Mouse (Mus musculus): ENCODE data around the gene Cabp1. TPM values are rescaled to one million over a fixed set of nuclear protein-coding genes. Genes with fewer than 3 reads are reported as not detected.

The Cabp1 gene
- not detected for polyA plus RNA-seq (2017; shearing (Covaris generic))

GRCm38 (mm10) chr5:115193669-115194625, at the start of gene Cabp1:
TSS of gene Cabp1 (minus strand) at chr5:115194381.
- peak; percentile 68 for ATAC-seq

GRCm38 (mm10) chr5:115240191-115240590, 46.0 kb upstream of the Cabp1 start:
- no peak for ATAC-seq

DNA sequence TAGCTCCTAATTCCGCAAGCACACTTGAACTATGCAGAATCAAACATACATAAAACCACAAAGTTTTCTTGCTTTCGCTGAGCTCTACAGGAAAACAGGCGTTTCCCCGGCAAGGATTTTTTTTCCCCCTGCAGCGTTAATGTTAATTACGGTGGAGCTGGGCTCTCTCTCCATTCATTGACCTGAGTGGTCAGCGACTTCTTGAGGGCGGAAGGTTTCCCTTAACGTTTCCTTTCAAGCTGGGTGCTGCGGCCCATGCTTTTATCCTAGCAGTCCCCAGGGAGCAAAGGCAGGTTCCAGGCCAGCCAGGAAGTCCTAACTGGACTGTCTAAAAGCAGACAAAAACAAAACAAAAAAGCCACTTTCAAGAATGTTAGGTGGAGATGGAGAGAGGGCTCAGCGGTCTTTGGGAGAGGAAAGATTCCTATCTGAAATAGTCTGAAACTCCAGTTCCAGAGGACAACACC, 44.6 kb upstream of the Cabp1 start:
- ATAC-seq, result no peak

GRCm38 (mm10) chr5:115237803-115238728, 43.9 kb upstream of the Cabp1 start:
- ATAC-seq, result peak; percentile 78

GRCm38 (mm10) chr5:115235786-115236263, 41.6 kb upstream of the Cabp1 start, which contains the start of gene Pop5:
TSS of gene Pop5 (plus strand) at chr5:115235836.
- peak; percentile 65 for ATAC-seq

GRCm38 (mm10) chr5:115235323-115235771, 41.2 kb upstream of the Cabp1 start:
- ATAC-seq, result peak; percentile 74

DNA sequence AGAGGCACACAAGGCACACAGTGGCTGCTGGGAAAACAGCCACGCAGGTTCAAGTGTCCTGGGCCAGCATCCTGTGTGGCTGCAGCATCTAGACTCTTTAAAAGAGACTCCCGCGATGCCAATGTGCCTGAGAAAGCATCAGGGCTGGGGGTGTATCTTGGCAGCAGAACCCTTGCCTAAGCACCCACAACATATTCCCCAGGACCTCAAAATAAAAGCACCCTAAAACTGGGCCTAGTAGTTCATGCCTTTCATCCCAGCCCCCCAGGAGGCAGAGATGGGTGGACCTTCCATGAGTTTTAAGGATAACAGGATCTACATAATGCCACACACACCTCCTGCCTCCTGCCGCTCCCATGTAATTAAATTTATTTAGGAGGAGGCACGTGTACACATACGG, 40.3 kb upstream of the Cabp1 start:
- no peak for ATAC-seq

DNA sequence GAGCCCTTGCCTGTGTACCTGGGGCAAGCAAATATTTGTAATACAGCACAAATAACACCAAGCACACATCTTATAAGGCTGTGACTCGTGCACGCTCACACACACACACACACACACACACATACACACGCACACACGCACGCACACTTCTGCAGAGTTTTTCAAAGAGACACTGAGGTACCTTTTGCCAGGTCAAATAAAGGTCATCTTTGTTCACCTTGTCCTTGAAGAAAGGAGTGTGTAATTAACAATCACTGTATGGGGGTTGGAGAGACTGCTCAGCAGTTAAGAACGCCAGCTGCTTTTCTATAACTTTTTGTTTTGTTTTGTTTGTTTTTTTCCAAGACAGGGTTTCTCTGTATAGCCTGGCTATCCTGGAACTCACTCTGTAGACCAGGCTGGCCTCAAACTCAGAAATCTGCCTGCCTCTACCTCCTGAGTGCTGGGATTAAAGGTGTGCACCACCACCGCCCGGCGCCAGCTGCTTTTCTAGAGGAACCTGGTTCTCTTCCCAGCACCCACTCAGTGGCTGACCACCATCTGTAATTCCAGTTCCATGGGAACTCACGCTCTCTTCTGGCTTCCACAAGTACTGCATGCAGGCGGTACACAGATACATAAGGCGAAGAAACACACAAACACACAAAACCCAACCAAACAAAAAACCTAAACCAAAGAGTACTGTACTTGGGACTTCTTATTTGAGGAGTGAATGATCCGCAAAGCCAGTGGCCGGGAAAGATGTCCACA, 39.0 kb upstream of the Cabp1 start:
- ATAC-seq, result no peak

- ATAC-seq, result no peak
These were observed 38.3 kb upstream of the Cabp1 start for GRCm38 (mm10) chr5:115232516-115232915.

DNA sequence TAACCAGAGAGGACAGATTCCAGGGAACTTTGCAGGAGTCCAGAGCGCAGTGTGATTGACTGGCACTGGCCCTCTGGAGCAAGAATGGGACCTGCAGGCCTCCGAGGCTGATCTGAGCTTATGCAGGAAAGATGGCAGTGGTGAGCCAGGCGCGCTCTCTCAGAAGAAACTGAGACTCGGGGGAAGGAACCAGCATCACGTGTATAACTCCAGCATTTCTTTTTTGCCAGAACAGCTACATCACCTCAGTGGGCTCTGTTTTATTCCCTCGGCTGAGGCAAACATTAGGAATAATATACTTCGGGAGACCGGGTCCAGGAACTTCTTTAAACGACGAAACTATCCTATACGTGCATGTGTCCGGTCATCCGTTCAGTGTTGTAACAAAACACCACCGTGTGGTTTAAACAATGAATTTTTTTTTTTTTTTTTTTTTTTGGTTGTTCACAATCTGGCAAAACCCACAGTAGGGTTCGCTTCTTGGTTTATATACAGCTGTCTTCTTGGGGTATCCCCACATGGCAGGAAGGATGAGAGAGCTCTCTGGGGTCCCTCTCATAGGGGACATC, 37.5 kb upstream of the Cabp1 start:
- no peak for ATAC-seq

- no peak for ATAC-seq
These were observed 36.8 kb upstream of the Cabp1 start for GRCm38 (mm10) chr5:115230830-115231551.

- ATAC-seq, result no peak
These were observed 28.3 kb upstream of the Cabp1 start for GRCm38 (mm10) chr5:115222485-115222884.

GRCm38 (mm10) chr5:115220931-115221640, 26.9 kb upstream of the Cabp1 start:
- ATAC-seq, result no peak

DNA sequence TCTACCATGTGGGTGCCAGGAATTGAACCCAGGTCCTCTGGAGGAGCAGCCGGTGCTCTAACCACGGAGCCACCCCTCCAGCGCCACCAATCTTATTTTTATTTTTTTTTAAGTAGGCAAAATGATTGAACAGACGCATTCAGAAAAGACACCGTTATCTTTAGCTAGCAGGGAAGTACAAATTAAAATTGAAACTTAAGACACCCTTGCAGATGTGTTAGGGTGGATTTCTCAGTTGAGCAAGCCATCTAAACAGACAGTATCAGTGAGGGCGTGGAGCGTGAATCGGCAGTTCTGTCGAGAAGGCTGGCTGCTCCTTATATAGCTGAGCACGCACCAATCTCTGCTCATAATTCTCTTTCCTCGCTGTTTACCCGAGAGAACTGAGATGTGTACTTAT, 23.8 kb upstream of the Cabp1 start:
- no peak for ATAC-seq

- no peak for ATAC-seq
These were observed 21.3 kb upstream of the Cabp1 start for GRCm38 (mm10) chr5:115215273-115216185.

DNA sequence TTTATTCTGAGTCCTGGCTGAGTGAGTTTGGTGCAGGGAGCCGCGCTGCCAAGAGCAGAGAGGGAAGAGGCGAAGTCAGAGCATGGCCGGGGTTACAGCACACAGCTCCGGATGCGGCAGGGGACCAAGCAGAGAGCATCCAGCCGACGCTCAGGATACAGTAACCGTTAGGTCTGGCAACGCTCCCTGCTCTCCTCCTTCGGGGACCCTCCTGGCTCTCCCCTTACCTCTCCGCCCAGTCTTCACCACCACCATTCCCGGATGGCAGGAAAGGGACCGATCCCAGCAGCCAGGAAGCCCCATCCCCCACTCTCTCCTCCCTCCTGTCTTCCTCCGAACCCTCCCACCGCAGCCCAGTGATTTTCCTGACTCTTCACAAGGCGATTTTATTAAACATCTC, 20.7 kb upstream of the Cabp1 start:
- peak; percentile 37 for ATAC-seq

- no peak for ATAC-seq
These were observed 18.7 kb upstream of the Cabp1 start for GRCm38 (mm10) chr5:115212861-115213260.

GRCm38 (mm10) chr5:115212451-115212850, 18.3 kb upstream of the Cabp1 start:
- no peak for ATAC-seq

GRCm38 (mm10) chr5:115210380-115210779, 16.2 kb upstream of the Cabp1 start:
- no peak for ATAC-seq
